Mouse (Mus musculus): ENCODE data around the gene March10. TPM values are rescaled to one million over a fixed set of nuclear protein-coding genes. Genes with fewer than 3 reads are reported as not detected.

Gene March10
- polyA plus RNA-seq, 1 experiment from 2014 or later = not detected

- 70% methylated on average over 10 of the region's 10 CpGs for WGBS
- H3K9ac ChIP-seq (replicated peaks; ENCODE audit: low read depth, low read length) = no peak overlapping the region
- no peak overlapping the region for H3K27ac ChIP-seq (ENCODE audit: low read length)
These were observed 81.9 kb downstream of the March10 start for GRCm38 (mm10) chr11:105374526-105375175.

GRCm38 (mm10) chr11:105373881-105374280 lies 82.7 kb downstream of the March10 start:
- Histone ChIP-seq H3K4me3 (ENCODE audit: low read depth, low read length) (no peak overlapping the region), H3K4me2 (replicated peaks; ENCODE audit: low read depth, low read length) (no peak overlapping the region), H3K27me3 (ENCODE audit: control insufficient read depth, insufficient read depth, low read length) (no peaks in the 10 kb centered on the region), H3K9me3 (ENCODE audit: control insufficient read depth, low read depth, low read length) (no peaks in the 10 kb centered on the region), H3K9ac (replicated peaks; ENCODE audit: low read depth, low read length) (no peak overlapping the region), H3K27ac (ENCODE audit: low read length) (no peak overlapping the region), H3K4me1 (ENCODE audit: control insufficient read depth, insufficient read depth, low read length) (no peaks in the 10 kb centered on the region), H3K36me3 (ENCODE audit: control insufficient read depth, insufficient read depth, low read length) (no peaks in the 10 kb centered on the region)
- ATAC-seq (ENCODE audit: insufficient number of reproducible peaks, insufficient read depth, low FRiP score, low read depth) = no peak
- WGBS = 70% methylated on average over 8 of the region's 8 CpGs

More at GRCm38 (mm10) chr11:105374526-105375175, 81.9 kb downstream of the March10 start:
- Histone ChIP-seq H3K4me1 (ENCODE audit: control insufficient read depth, insufficient read depth, low read length) (no peaks in the 10 kb centered on the region), H3K9me3 (ENCODE audit: control insufficient read depth, low read depth, low read length) (no peaks in the 10 kb centered on the region), H3K4me3 (ENCODE audit: low read depth, low read length) (no peak overlapping the region), H3K4me2 (replicated peaks; ENCODE audit: low read depth, low read length) (no peak overlapping the region), H3K36me3 (ENCODE audit: control insufficient read depth, insufficient read depth, low read length) (no peaks in the 10 kb centered on the region), H3K27me3 (ENCODE audit: control insufficient read depth, insufficient read depth, low read length) (no peaks in the 10 kb centered on the region)
- no peak for ATAC-seq (ENCODE audit: insufficient number of reproducible peaks, insufficient read depth, low FRiP score, low read depth)

GRCm38 (mm10) chr11:105371818-105372217 lies 84.7 kb downstream of the March10 start:
- ATAC-seq (ENCODE audit: insufficient number of reproducible peaks, insufficient read depth, low FRiP score, low read depth) = no peak
- Histone ChIP-seq H3K27ac (ENCODE audit: low read length) (no peak overlapping the region), H3K4me3 (ENCODE audit: low read depth, low read length) (no peak overlapping the region), H3K4me2 (replicated peaks; ENCODE audit: low read depth, low read length) (no peak overlapping the region), H3K36me3 (ENCODE audit: control insufficient read depth, insufficient read depth, low read length) (no peaks in the 10 kb centered on the region), H3K27me3 (ENCODE audit: control insufficient read depth, insufficient read depth, low read length) (no peaks in the 10 kb centered on the region), H3K9ac (replicated peaks; ENCODE audit: low read depth, low read length) (no peak overlapping the region), H3K9me3 (ENCODE audit: control insufficient read depth, low read depth, low read length) (no peaks in the 10 kb centered on the region), H3K4me1 (ENCODE audit: control insufficient read depth, insufficient read depth, low read length) (no peaks in the 10 kb centered on the region)
- WGBS = 81% methylated on average over 9 of the region's 9 CpGs

- Histone ChIP-seq H3K27ac (ENCODE audit: low read length) (no peak overlapping the region), H3K4me2 (replicated peaks; ENCODE audit: low read depth, low read length) (no peak overlapping the region), H3K9ac (replicated peaks; ENCODE audit: low read depth, low read length) (no peak overlapping the region), H3K4me1 (ENCODE audit: control insufficient read depth, insufficient read depth, low read length) (peaks cover 3% of the 10 kb centered on the region; the same call in 1 of the 2 replicates), H3K4me3 (ENCODE audit: low read depth, low read length) (no peak overlapping the region), H3K9me3 (ENCODE audit: control insufficient read depth, low read depth, low read length) (no peaks in the 10 kb centered on the region), H3K27me3 (ENCODE audit: control insufficient read depth, insufficient read depth, low read length) (no peaks in the 10 kb centered on the region), H3K36me3 (ENCODE audit: control insufficient read depth, insufficient read depth, low read length) (no peaks in the 10 kb centered on the region)
- 86% methylated on average over 13 of the region's 13 CpGs for WGBS
- no peak for ATAC-seq (ENCODE audit: insufficient number of reproducible peaks, insufficient read depth, low FRiP score, low read depth)
These were observed 86.8 kb downstream of the March10 start for GRCm38 (mm10) chr11:105369526-105370386.

GRCm38 (mm10) chr11:105368833-105369232 lies 87.7 kb downstream of the March10 start:
- no peak for ATAC-seq (ENCODE audit: insufficient number of reproducible peaks, insufficient read depth, low FRiP score, low read depth)
- H3K27ac ChIP-seq (ENCODE audit: low read length) = no peak overlapping the region
- no peaks in the 10 kb centered on the region for H3K9me3 ChIP-seq (ENCODE audit: control insufficient read depth, low read depth, low read length)
- no peak overlapping the region for H3K4me3 ChIP-seq (ENCODE audit: low read depth, low read length)
- no peak overlapping the region for H3K9ac ChIP-seq (replicated peaks; ENCODE audit: low read depth, low read length)
- 84% methylated on average over 5 of the region's 5 CpGs for WGBS
- no peaks in the 10 kb centered on the region for H3K27me3 ChIP-seq (ENCODE audit: control insufficient read depth, insufficient read depth, low read length)
- no peaks in the 10 kb centered on the region for H3K36me3 ChIP-seq (ENCODE audit: control insufficient read depth, insufficient read depth, low read length)
- H3K4me2 ChIP-seq (replicated peaks; ENCODE audit: low read depth, low read length) = no peak overlapping the region
- H3K4me1 ChIP-seq (ENCODE audit: control insufficient read depth, insufficient read depth, low read length) = peaks cover 7% of the 10 kb centered on the region; the same call in 1 of the 2 replicates

GRCm38 (mm10) chr11:105367163-105367562 lies 89.4 kb downstream of the March10 start:
- H3K9me3 ChIP-seq (ENCODE audit: control insufficient read depth, low read depth, low read length) = no peaks in the 10 kb centered on the region
- H3K4me1 ChIP-seq (ENCODE audit: control insufficient read depth, insufficient read depth, low read length) = peaks cover 7% of the 10 kb centered on the region; the same call in 1 of the 2 replicates
- no peak for ATAC-seq (ENCODE audit: insufficient number of reproducible peaks, insufficient read depth, low FRiP score, low read depth)
- 81% methylated on average over 3 of the region's 3 CpGs for WGBS
- H3K9ac ChIP-seq (replicated peaks; ENCODE audit: low read depth, low read length) = no peak overlapping the region
- no peak overlapping the region for H3K27ac ChIP-seq (ENCODE audit: low read length)
- H3K27me3 ChIP-seq (ENCODE audit: control insufficient read depth, insufficient read depth, low read length) = no peaks in the 10 kb centered on the region
- H3K36me3 ChIP-seq (ENCODE audit: control insufficient read depth, insufficient read depth, low read length) = no peaks in the 10 kb centered on the region
- H3K4me2 ChIP-seq (replicated peaks; ENCODE audit: low read depth, low read length) = no peak overlapping the region
- H3K4me3 ChIP-seq (ENCODE audit: low read depth, low read length) = no peak overlapping the region

GRCm38 (mm10) chr11:105366051-105366450 lies 90.5 kb downstream of the March10 start:
- Histone ChIP-seq H3K9ac (replicated peaks; ENCODE audit: low read depth, low read length) (no peak overlapping the region), H3K4me3 (ENCODE audit: low read depth, low read length) (no peak overlapping the region), H3K4me1 (ENCODE audit: control insufficient read depth, insufficient read depth, low read length) (peaks cover 7% of the 10 kb centered on the region; the same call in 1 of the 2 replicates), H3K27ac (ENCODE audit: low read length) (no peak overlapping the region), H3K9me3 (ENCODE audit: control insufficient read depth, low read depth, low read length) (no peaks in the 10 kb centered on the region), H3K36me3 (ENCODE audit: control insufficient read depth, insufficient read depth, low read length) (no peaks in the 10 kb centered on the region), H3K4me2 (replicated peaks; ENCODE audit: low read depth, low read length) (no peak overlapping the region), H3K27me3 (ENCODE audit: control insufficient read depth, insufficient read depth, low read length) (no peaks in the 10 kb centered on the region)
- 68% methylated on average over 3 of the region's 4 CpGs for WGBS
- peak; percentile 70; the same call in 1 of the 2 replicates for ATAC-seq (ENCODE audit: insufficient number of reproducible peaks, insufficient read depth, low FRiP score, low read depth)

GRCm38 (mm10) chr11:105365611-105366010 lies 90.9 kb downstream of the March10 start:
- peaks cover 7% of the 10 kb centered on the region; the same call in 1 of the 2 replicates for H3K4me1 ChIP-seq (ENCODE audit: control insufficient read depth, insufficient read depth, low read length)
- no peak for ATAC-seq (ENCODE audit: insufficient number of reproducible peaks, insufficient read depth, low FRiP score, low read depth)
- H3K27me3 ChIP-seq (ENCODE audit: control insufficient read depth, insufficient read depth, low read length) = no peaks in the 10 kb centered on the region
- H3K9me3 ChIP-seq (ENCODE audit: control insufficient read depth, low read depth, low read length) = no peaks in the 10 kb centered on the region
- no peak overlapping the region for H3K9ac ChIP-seq (replicated peaks; ENCODE audit: low read depth, low read length)
- no peaks in the 10 kb centered on the region for H3K36me3 ChIP-seq (ENCODE audit: control insufficient read depth, insufficient read depth, low read length)
- no peak overlapping the region for H3K27ac ChIP-seq (ENCODE audit: low read length)
- H3K4me2 ChIP-seq (replicated peaks; ENCODE audit: low read depth, low read length) = no peak overlapping the region
- 82% methylated on average over 3 of the region's 3 CpGs for WGBS
- H3K4me3 ChIP-seq (ENCODE audit: low read depth, low read length) = no peak overlapping the region

Measured in stomach, embryonic 14.5 days (tissue).